Mouse (Mus musculus) granulocyte monocyte progenitor cell, adult 5-6 weeks (primary cell): ENCODE measurements around the gene Ddx11. TPM values are rescaled to one million over a fixed set of nuclear protein-coding genes. Genes with fewer than 3 reads are reported as not detected.
A peak's percentile ranks its signal among the peaks of the same experiment; 100 is the strongest.

Experiments used
- ATAC-seq: replicated peaks from 2 replicates; pipeline ENCODE4 v1.8.0; 2016; ENCODE audit warnings: mild to moderate bottlenecking, moderate TSS enrichment, inconsistent platforms; ENCODE audit not compliant: poor library complexity, severe bottlenecking
- total RNA-seq, 2 experiments: library from RNA; stranded (forward) in 1 of 2; stranded (reverse) in 1 of 2; fragments of 200-712, 200-1000 nt in 1 of 2; fragments of >200 nt in 1 of 2; fragmentation: Nextera tagmentation in 1 of 2; gene quantifications; 2 replicates each; pipeline ENCODE4 v1.2.3; 2014 to 2017

Ddx11 gene
- 21.8 and 28.2 TPM in 2 replicates for total RNA-seq (2014; fragmentation: Nextera tagmentation)
- total RNA-seq (2017) = 21.5 and 24.0 TPM in 2 replicates

- ATAC-seq = peak; percentile 81
Observed at GRCm38 (mm10) chr17:66123066-66123815, at the start of gene Ddx11. Ddx11 (plus strand) TSS chr17:66123520.

- no peak for ATAC-seq
Observed at GRCm38 (mm10) chr17:66073971-66074370, 49.3 kb upstream of the Ddx11 start.

- peak; percentile 46 for ATAC-seq
Observed at GRCm38 (mm10) chr17:66075827-66076173, 47.5 kb upstream of the Ddx11 start.

- ATAC-seq = peak; percentile 59; the same call in 1 of the 2 replicates
Observed at GRCm38 (mm10) chr17:66076174-66076927, 47.0 kb upstream of the Ddx11 start.

- ATAC-seq = peak; percentile 77
Observed at GRCm38 (mm10) chr17:66076934-66077333, 46.4 kb upstream of the Ddx11 start, which contains the start of gene Ankrd12. Ankrd12 (minus strand) TSS chr17:66077089.

GRCm38 (mm10) chr17:66077437-66077850 is 45.9 kb upstream of the Ddx11 start:
- peak; percentile 8; the same call in 1 of the 2 replicates for ATAC-seq

- peak; percentile 35; the same call in 1 of the 2 replicates for ATAC-seq
Observed at GRCm38 (mm10) chr17:66084486-66084885, 38.8 kb upstream of the Ddx11 start.

- ATAC-seq = no peak
Observed at GRCm38 (mm10) chr17:66085038-66085437, 38.3 kb upstream of the Ddx11 start.

GRCm38 (mm10) chr17:66090251-66090650 is 33.1 kb upstream of the Ddx11 start:
- ATAC-seq = no peak

- no peak for ATAC-seq
Observed at GRCm38 (mm10) chr17:66091392-66091791, 31.9 kb upstream of the Ddx11 start.

GRCm38 (mm10) chr17:66092065-66092464 is 31.3 kb upstream of the Ddx11 start:
- ATAC-seq = no peak

GRCm38 (mm10) chr17:66092664-66093063 is 30.7 kb upstream of the Ddx11 start:
- ATAC-seq = peak; percentile 81

- ATAC-seq = peak; percentile 30; the same call in 1 of the 2 replicates
Observed at GRCm38 (mm10) chr17:66100566-66101379, 22.5 kb upstream of the Ddx11 start.

GRCm38 (mm10) chr17:66101380-66102330 is 21.7 kb upstream of the Ddx11 start, which contains the start of gene Ndufv2:
Ndufv2 (minus strand) TSS chr17:66101559.
- ATAC-seq = peak; percentile 94

- ATAC-seq = no peak
Observed at GRCm38 (mm10) chr17:66104076-66104475, 19.2 kb upstream of the Ddx11 start.

GRCm38 (mm10) chr17:66106601-66107267 is 16.6 kb upstream of the Ddx11 start:
- peak; percentile 41 for ATAC-seq

GRCm38 (mm10) chr17:66107466-66107865 is 15.9 kb upstream of the Ddx11 start:
- no peak for ATAC-seq

- no peak for ATAC-seq
Observed at GRCm38 (mm10) chr17:66108198-66108597, 15.1 kb upstream of the Ddx11 start.

- peak; percentile 7 for ATAC-seq
Observed at GRCm38 (mm10) chr17:66110746-66111145, 12.6 kb upstream of the Ddx11 start.
